Mouse (Mus musculus) kidney, adult 2 months (tissue): ENCODE measurements at regions not wholly inside any gene's neighbourhood (a gene's known extent, or its start where the extent isn't known, plus 50 kb on each side); places are given as distances from the start of the nearest gene placed in this dataset.

Experiments used
- DNase-seq: peaks from one replicate; pipeline ENCODE4 v3.0.0; 2021
- H3K27ac ChIP-seq: fragments of 200-500 bp; 2 replicates; pipeline ENCODE4 v1.5.1; 2012; ENCODE audit warnings: low read depth, low read length, control low read depth, inconsistent platforms; ENCODE audit not compliant: insufficient read depth
- H3K27me3 ChIP-seq: fragments of 200-500 bp; replicated peaks from 2 replicates; pipeline ENCODE4 v1.6.1; 2012; ENCODE audit warnings: mild to moderate bottlenecking, moderate library complexity, low read length, inconsistent platforms; ENCODE audit not compliant: control insufficient read depth, insufficient read depth
- H3K36me3 ChIP-seq: fragments of 200-500 bp; 2 replicates; pipeline ENCODE4 v1.6.1; 2012; ENCODE audit warnings: mild to moderate bottlenecking, moderate library complexity, low read length, inconsistent platforms; ENCODE audit not compliant: control insufficient read depth, insufficient read depth
- H3K4me1 ChIP-seq: fragments of 200-500 bp; 2 replicates; pipeline ENCODE4 v1.6.1; 2011; ENCODE audit warnings: low read length; ENCODE audit not compliant: control insufficient read depth, insufficient read depth
- H3K4me3 ChIP-seq: fragments of 200-500 bp; 2 replicates; pipeline ENCODE4 v1.5.1; 2011; ENCODE audit warnings: mild to moderate bottlenecking, low read depth, low read length, control low read depth; ENCODE audit not compliant: insufficient read depth
- CTCF ChIP-seq: fragments of 200-500 bp; conservative IDR thresholded peaks from 2 replicates; pipeline ENCODE4 v1.5.1; 2011; ENCODE audit warnings: low read depth, mild to moderate bottlenecking, control low read depth, low read length, moderate library complexity, mixed read lengths; ENCODE audit not compliant: insufficient read depth, insufficient read length
- POLR2A ChIP-seq: fragments of 200-500 bp; IDR thresholded peaks from one replicate; pipeline ENCODE4 v1.6.1; 2011; ENCODE audit warnings: low read depth, low read length, control low read depth
- WGBS: fragments of 180-500 bp; shearing (Covaris S2); methylation state at CpG from one replicate; pipeline ENCODE4 v1.1.7; 2018; 5-methylcytosine and 5-hydroxymethylcytosine counted together

DNA sequence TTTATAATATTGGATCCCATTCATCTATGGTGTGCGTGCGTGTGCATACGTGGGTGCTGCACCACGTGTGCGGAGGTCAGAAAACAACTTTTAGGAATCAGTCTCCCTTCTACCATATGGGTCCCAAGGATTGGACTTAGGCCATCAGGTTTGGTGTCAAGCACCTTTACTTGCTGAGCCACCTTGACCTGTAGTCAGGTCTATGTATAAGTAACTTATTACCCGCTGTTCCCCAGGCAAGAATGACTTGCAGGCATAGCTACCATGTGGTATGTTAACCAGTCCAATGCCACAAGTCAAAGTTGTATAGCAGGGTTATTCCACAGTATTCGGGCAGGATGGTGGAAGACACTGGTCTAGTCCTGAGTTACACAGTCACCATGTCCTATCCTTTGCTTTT is 62.5 kb downstream of the Hoxa1 start:
- TF ChIP-seq CTCF, result no peak
- no peak for TF ChIP-seq POLR2A
- WGBS, result 53% methylated on average over 7 of the region's 7 CpGs
- Histone ChIP-seq H3K27me3 (no peaks in the 10 kb centered on the region), H3K36me3 (no peaks in the 10 kb centered on the region), H3K4me3 (no peak overlapping the region), H3K4me1 (peaks cover 9% of the 10 kb centered on the region), H3K27ac (peak overlapping the region; percentile 69)
- peak; percentile 84 for DNase-seq

DNA sequence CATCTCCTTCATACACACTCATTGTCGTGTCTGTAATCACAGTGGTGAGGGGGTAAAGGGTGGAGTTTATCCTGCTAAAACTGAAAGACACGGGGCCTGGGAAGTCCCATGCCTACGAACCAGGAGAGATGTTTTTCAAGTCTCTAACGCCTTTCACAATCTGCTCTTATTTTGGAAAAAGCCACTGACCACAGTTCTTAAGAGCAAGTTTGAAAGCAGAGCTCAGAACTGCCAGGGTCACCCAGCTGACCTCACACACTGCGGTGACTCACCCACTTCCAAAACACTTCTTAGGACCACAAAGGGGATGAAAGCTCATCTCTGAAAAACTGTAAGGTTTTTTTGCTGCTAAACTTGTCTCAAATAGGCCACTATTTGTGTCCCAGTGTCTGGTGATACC is 66.7 kb downstream of the Hoxa1 start:
- Histone ChIP-seq H3K27ac (no peak overlapping the region), H3K27me3 (no peaks in the 10 kb centered on the region), H3K4me3 (no peak overlapping the region), H3K4me1 (peaks cover 9% of the 10 kb centered on the region), H3K36me3 (no peaks in the 10 kb centered on the region)
- no peak for DNase-seq
- 57% methylated on average over 5 of the region's 5 CpGs for WGBS
- no peak for TF ChIP-seq CTCF
- TF ChIP-seq POLR2A, result no peak

DNA sequence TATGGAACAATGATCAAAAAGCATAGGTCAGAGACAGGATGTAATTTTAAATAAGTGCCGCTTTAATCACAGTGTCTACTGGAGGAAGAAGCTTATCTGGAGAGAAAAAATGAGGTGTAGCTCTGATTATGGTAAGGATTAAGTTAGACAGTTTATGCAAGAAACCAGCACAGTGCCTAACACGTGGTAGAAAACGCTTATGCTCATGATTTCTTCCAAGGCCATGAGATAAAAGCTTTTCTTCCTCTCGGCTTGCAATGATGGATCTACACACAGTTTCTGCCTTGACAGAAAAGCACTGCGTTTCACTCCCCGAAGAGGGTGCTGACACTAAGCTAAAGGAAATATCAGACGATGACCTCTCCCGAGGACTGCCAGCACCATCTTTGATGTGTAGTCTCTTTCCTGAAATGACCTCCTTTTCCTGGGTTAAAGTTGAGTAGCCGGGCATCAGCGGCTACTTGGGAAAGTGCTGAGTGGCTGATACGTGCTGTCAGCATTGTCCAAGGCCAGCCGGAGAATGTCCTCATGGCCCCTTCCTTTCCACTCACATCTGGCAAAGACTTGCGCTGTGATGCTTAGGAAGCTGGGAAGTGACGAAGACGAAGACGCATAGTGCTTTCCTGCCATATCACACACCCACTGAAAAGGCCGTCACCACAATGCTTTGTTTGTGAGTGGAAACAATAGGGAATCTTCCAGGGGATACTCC is 72.0 kb downstream of the Hoxa1 start:
- TF ChIP-seq POLR2A (no peak), CTCF (0 out of 2 replicates have a peak, but pooled peaks have one; percentile 11)
- Histone ChIP-seq H3K27me3 (no peaks in the 10 kb centered on the region), H3K36me3 (no peaks in the 10 kb centered on the region), H3K4me3 (no peak overlapping the region), H3K27ac (no peak overlapping the region), H3K4me1 (no peaks in the 10 kb centered on the region)
- 55% methylated on average over 17 of the region's 17 CpGs for WGBS
- peak; percentile 47 for DNase-seq

DNA sequence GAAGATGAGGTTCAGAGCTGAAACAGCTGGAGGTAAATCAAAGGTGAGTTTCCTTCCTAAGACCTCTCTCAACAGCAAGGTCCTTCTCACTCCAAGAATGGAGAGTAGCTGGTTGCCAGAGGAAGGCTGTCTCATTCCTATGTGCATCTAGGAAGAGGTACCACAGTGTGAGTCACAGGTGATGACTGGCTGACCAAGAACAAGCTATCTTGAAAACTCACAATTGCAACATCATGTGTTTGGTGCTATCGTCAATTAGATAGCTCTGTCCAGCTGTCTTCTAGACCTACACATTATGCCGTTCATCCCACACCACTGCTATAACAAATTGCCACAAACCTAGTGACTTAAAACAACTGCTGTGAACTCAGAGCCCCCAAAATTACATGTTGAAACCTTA is 72.3 kb upstream of the Skap2 start:
- Histone ChIP-seq H3K4me1 (no peaks in the 10 kb centered on the region), H3K36me3 (no peaks in the 10 kb centered on the region), H3K27ac (no peak overlapping the region), H3K27me3 (no peaks in the 10 kb centered on the region), H3K4me3 (no peak overlapping the region)
- DNase-seq, result no peak
- TF ChIP-seq POLR2A (no peak), CTCF (no peak)
- WGBS, result 94% methylated on average over 2 of the region's 2 CpGs

DNA sequence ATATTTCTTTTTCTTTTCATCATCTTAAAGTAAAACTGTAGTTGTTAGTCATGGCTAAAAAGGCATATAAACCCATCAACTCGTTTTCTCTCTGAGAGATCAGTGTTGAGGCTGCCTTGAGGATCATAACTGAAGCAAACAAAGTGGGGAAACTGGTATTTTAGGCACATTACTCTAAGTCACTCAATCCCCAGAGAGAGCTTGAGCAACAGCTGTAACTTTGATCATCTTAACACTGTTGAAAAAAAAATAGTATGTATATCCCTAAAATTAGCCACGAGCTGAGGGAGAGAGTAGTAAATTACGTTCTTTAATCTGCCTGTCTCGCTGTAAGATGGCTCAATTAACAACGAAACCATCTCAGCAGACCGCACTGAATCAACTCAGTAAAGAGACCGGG is 67.2 kb upstream of the Skap2 start:
- TF ChIP-seq CTCF (no peak), POLR2A (no peak)
- DNase-seq, result no peak
- Histone ChIP-seq H3K27ac (no peak overlapping the region), H3K4me3 (no peak overlapping the region), H3K27me3 (no peaks in the 10 kb centered on the region), H3K36me3 (no peaks in the 10 kb centered on the region), H3K4me1 (no peaks in the 10 kb centered on the region)
- 55% methylated on average over 7 of the region's 7 CpGs for WGBS

DNA sequence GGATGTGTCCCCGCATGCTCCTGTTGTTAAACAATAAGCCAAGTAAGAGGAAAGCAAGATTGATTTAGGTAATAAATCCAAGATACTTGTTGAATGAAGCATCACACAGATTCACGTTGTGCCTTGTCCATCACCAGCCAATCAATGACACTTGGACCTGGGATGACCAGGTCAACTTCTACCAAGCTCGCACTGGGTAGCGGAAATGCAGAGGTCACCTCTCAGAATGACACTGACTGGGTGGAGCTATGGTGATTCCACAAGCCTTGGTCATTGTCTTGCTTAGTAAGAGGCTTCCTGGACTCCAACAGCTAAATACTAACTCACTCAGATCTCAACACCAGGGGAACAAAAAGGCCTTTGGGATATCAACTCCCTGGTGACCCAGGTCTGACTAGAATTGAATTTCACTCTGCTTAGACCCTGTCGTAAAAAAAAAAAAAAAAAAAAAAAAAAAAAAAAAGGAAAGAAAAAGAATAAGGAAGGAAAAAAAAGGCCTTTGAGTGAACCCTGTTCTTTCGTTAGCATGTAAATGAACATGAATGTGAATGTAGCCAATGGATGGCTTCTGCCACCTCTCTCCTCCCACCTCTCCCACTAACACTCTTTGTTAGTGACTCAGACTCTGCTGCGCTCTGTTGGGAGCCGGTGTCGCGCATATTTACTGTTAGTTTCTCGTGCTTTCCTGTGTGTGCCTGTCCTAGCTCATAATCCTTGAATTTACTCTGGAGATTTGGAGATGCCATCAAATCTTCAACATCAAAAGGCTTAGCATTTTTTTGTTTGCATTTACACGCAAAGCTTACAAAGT is 66.4 kb upstream of the Skap2 start:
- 63% methylated on average over 12 of the region's 12 CpGs for WGBS
- no peak for DNase-seq
- no peaks in the 10 kb centered on the region for H3K36me3 ChIP-seq

More for the DNA sequence above, 66.4 kb upstream of the Skap2 start:
- H3K4me1 ChIP-seq, result no peaks in the 10 kb centered on the region
- H3K27me3 ChIP-seq, result no peaks in the 10 kb centered on the region
- H3K27ac ChIP-seq, result no peak overlapping the region
- TF ChIP-seq CTCF (no peak), POLR2A (no peak)
- H3K4me3 ChIP-seq, result no peak overlapping the region
